Mouse (Mus musculus) erythroblast, embryonic 14.5 days (primary cell): ENCODE measurements around the gene Gm20820. TPM values are rescaled to one million over a fixed set of nuclear protein-coding genes. Genes with fewer than 3 reads are reported as not detected.
"Not testable (repeated sequence)": the region's sequence is repeated elsewhere in the genome, so short reads cannot be mapped to it uniquely, and the experiment has no call there.

Source experiments
- H3K27me3 ChIP-seq: 2 replicates; pipeline ENCODE4 v1.6.1; 2012; ENCODE audit warnings: inconsistent platforms; ENCODE audit not compliant: control insufficient read depth
- H3K36me3 ChIP-seq: 2 replicates; pipeline ENCODE4 v1.6.1; 2012; ENCODE audit warnings: mild to moderate bottlenecking, inconsistent platforms; ENCODE audit not compliant: control insufficient read depth
- H3K4me1 ChIP-seq: 2 replicates; pipeline ENCODE4 v1.6.1; 2012; ENCODE audit warnings: inconsistent platforms; ENCODE audit not compliant: control insufficient read depth
- H3K4me3 ChIP-seq: replicated peaks from 2 replicates; pipeline ENCODE3; 2012; ENCODE audit warnings: moderate library complexity, mild to moderate bottlenecking, inconsistent platforms
- H3K9me3 ChIP-seq: 2 replicates; pipeline ENCODE4 v1.6.1; 2012; ENCODE audit warnings: low read length, inconsistent platforms, mixed read lengths; ENCODE audit not compliant: control insufficient read depth
- polyA plus RNA-seq: library from polyadenylated mRNA; stranded (reverse); fragments of >175 nt; gene quantifications from 2 replicates; pipeline ENCODE4 v1.2.3, GENCODE M21; 2012

Gene Gm20820
- polyA plus RNA-seq: not detected in 2 replicates

- H3K4me3 ChIP-seq, H3K9me3 ChIP-seq, H3K36me3 ChIP-seq, H3K4me1 ChIP-seq, H3K27me3 ChIP-seq: not testable (repeated sequence)
Observed at GRCm38 (mm10) chrY:86061472-86061871, at the start of gene Gm20820. Gm20820 (plus strand) TSS chrY:86061772.
